Mouse (Mus musculus) left cerebral cortex, postnatal 25 days (tissue): ENCODE data around the gene Nup205. TPM values are rescaled to one million over a fixed set of nuclear protein-coding genes. Genes with fewer than 3 reads are reported as not detected.
A peak's percentile ranks its signal among the peaks of the same experiment; 100 is the strongest.
"Not testable (repeated sequence)": the region's sequence is repeated elsewhere in the genome, so short reads cannot be mapped to it uniquely, and the experiment has no call there.

Source experiments
- DNase-seq, 2 experiments: peaks; one replicate each; pipeline ENCODE4 v3.0.0; 2022; ENCODE audit warnings: low spot score in 2 of 2, mixed read lengths in 1 of 2
- intact Hi-C: fragments of 180-260 bp; cut with DNase I; formaldehyde crosslinking; loops from one replicate; pipeline ENCODE4 v1.15.1; 2025
- total RNA-seq, 2 experiments: library from RNA; stranded (reverse); gene quantifications; 2 replicates each; pipeline ENCODE4 v1.2.3; 2021

The Nup205 gene
- 10 to 100 TPM; 24.4 to 27.1 TPM for total RNA-seq

GRCm38 (mm10) chr6:35176979-35177649 is at the start of gene Nup205:
Gene Nup205, plus strand, starts transcription at chr6:35177421.
- peak; percentile 90 for DNase-seq
- intact Hi-C loops = loop anchor here (1.0 kb wide), 1 partner anchor 44 kb away; the partner anchor contains the start of gene Cnot4

DNA sequence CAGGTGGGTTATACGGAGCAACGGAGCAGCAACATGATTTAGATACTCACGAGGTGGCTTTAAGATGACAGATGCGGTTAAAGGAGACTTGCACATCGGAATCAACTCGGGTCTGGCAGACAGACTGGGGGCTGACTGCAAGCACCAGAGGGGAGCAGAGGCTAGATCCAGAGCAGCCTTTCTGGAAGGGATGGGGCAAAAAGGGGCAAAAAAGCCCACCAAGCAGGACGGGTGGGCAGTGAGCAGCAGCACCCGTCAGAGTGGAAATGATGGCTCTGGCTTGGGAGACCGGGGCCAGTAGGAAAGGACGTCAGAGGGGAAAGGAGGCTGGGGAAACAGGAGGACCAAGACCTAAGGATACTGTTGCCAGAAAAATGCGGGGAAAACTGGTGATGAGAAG is 44.4 kb upstream of the Nup205 start:
- intact Hi-C loops = loop anchor here (1.0 to 5.0 kb wide), 2 partner anchors 44 to 136 kb away; partner anchors contain the start of gene Nup205
- DNase-seq = peak in 1 of 2 experiments; percentile 28

DNA sequence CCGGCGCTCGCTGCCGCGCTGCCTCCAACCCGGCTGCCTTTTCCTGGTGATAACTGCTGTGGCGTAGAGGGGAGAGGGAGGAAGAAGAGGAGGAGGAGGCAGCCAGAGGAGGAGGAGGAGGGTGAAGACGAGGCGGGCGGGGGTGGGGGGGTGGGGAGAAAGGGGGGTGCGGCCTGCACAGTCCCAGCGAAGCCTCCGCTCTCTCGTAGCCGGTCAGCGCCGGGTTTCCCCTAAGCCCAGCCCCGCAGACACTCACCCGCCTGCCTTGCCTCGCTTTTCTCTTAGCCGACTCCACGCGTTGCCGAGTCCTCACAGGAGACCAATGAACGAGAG is 44.0 kb upstream of the Nup205 start:
- intact Hi-C loops = loop anchor here (1.0 to 5.0 kb wide), 2 partner anchors 44 to 136 kb away; partner anchors contain the start of gene Nup205
- DNase-seq = no peak

GRCm38 (mm10) chr6:35133579-35134488 is 43.4 kb upstream of the Nup205 start, which contains the start of gene Cnot4:
Gene Cnot4, minus strand, starts transcription at chr6:35133724.
- intact Hi-C loops = loop anchor here (1.0 to 5.0 kb wide), 2 partner anchors 43 to 137 kb away; partner anchors contain the start of gene Nup205
- DNase-seq = peak; percentile 98 to 100

- intact Hi-C loops = loop anchor here (5.0 kb wide), 1 partner anchor 138 kb away; no protein-coding TSS in a partner anchor
- no peak for DNase-seq
These were observed 42.4 kb upstream of the Nup205 start for GRCm38 (mm10) chr6:35134844-35135243.

DNA sequence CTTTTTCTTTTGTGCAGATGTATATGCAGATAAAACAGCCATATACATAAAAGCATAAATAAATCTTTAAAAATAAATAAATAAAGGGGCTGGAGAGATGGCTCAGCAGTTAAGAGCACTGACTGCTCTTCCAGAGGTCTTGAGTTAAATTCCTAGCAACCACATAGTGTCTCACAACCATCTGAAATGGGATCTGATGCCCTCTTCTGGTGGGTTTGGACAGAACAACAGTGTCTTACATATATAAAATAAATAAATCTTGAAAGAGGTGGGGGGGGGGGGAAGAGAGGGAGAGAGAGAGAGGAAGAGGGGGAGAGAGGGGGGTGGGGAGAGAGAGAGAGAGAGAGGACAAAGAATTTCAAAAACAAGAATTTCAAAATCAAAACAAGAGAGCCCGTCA is 36.9 kb upstream of the Nup205 start:
- intact Hi-C loops = no loop called here
- DNase-seq = no peak

DNA sequence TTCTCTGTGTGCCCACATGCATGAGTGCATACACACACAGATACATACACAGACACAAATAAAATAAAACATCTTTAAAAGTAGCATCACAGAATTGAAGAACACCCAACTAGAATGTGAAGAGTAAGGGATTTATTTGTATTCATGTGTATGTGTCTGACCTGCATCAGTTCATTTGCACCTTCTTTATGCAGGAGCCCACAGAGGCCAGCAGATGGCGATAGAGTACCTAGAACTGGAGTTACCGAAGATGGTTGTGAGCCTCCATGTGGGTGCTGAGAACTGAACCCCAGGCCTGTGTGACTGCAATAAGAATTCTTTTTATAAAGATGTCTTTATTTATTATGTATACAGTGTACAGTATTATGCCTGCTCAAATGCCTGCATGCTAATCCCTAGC is 31.7 kb upstream of the Nup205 start:
- intact Hi-C loops = no loop called here
- DNase-seq = no peak

DNA sequence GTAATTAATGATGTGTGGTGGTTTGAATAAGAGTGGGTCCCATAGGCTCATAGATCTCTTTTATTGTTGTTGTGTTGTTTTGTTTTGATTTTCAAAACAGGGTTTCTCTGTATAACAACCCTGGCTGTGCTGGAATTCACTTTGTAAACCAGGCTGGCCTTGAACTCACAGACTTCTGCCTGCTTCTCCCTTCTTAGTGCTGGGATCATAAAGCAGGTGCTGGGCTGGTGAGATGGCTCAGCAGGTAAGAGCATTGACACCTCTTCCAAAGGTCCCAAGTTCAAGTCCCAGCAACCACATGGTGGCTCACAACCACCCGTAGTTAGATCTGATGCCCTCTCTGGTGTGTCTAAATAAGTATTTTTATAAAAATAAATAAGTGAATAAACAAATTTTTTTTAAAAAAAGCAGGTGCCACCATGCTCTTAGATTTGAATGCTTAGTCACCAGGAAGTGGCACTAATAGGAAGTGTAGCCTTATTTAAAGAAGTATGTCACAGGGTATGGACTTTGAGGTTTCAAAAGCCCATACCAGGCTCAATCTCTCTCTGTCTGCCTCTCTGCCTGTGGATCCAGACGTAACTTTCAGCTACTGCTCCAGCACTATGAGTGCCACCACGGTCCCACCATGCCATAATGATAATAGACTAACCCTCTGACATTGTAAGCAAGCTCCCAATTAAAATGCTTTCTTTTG is 29.3 kb upstream of the Nup205 start:
- intact Hi-C loops = no loop called here
- DNase-seq = no peak

DNA sequence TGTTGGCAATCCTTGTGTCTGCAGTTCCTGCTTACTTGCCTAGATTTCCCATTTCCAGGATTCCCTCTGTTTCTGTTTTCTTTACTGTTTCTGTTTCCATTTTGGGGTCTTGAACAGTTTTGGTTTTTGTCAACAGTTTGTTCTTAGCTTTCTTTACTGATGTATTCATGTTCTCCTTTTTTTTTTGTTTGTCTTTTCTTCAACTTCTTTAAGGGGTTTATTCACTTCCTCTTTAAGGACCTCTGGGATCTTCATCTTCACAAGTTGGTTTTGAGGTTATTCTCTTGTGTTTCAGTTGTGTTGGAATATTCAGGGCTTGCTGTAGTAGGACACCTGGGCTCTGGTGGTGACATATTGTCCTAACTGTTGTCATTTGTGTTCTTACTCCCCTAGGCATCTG is 22.7 kb upstream of the Nup205 start:
- no peak for DNase-seq
- intact Hi-C loops = no loop called here

- intact Hi-C loops = no loop called here
- DNase-seq = no peak
These were observed 8.0 kb upstream of the Nup205 start for GRCm38 (mm10) chr6:35169250-35169649.

- not testable (repeated sequence) for DNase-seq
These were observed 5.2 kb upstream of the Nup205 start for GRCm38 (mm10) chr6:35172028-35172427.

GRCm38 (mm10) chr6:35173181-35173580 is 4.0 kb upstream of the Nup205 start:
- intact Hi-C loops = no loop called here

More at GRCm38 (mm10) chr6:35172028-35172427, 5.2 kb upstream of the Nup205 start:
- intact Hi-C loops = not testable (repeated sequence)

GRCm38 (mm10) chr6:35177650-35178272 is 540 bp downstream of the Nup205 start:
- DNase-seq = no peak
- intact Hi-C loops = loop anchor here (1.0 kb wide), 1 partner anchor 44 kb away; the partner anchor contains the start of gene Cnot4

More at GRCm38 (mm10) chr6:35173181-35173580, 4.0 kb upstream of the Nup205 start:
- DNase-seq = no peak

- DNase-seq, intact Hi-C loops: not testable (repeated sequence)
These were observed 2.1 kb downstream of the Nup205 start for GRCm38 (mm10) chr6:35179299-35179698.

DNA sequence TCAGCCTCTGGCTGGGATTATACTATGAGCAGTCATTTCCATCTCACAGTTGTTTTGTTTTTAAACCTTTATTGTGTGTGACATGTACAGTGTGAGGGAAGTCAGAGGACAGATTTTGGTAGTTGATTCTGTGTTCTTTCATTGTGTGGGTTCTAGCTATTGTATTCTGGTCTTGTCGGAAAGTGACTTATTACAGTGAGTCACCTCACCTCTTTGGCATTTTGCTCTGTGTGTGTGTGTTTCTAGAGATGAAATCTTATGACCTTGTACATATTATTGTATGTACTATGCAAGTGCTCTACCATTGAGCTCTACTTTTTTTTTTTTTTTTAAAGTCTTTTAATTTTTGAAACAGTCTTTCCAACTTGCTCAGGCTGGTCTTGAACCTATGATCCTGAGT is 7.6 kb downstream of the Nup205 start:
- no peak for DNase-seq
- intact Hi-C loops = no loop called here

DNA sequence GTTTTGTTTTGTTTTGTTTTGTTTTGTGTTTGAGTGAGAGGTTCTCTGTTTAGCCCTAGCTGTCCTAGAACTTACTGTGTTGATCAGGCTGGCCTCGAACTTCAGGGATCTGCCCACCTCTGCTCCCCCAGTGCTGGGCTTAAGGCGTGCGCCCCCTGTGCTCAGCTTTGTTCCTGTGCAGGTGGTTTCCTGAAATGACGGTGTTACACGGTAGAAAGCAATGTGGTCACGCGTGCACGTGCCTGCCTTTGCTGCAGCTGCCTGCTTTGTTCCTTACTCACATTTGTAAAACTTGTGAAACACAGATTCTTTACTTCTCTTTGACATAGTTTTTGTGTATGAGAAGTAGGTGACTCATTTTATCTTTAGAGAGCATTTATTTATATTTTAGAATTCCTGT is 14.0 kb downstream of the Nup205 start:
- no peak for DNase-seq
- intact Hi-C loops = no loop called here

DNA sequence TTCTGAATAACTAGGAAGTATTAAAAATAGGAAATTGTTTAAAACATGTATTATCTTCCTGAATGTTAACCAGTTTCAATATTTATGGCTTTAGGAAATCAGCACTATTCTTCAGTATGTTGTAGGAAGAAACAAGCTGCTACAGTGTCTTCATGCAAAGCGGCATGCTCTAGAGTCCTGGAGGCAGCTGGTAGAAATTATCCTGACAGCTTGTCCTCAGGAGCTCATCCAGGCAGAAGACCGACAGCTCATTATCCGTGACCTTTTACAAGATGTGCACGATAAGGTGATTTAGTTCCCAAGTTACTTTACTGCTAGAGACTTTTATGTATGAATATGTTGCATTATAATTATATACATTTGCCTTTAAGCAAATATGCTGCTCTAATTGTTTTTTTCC is 48.5 kb downstream of the Nup205 start:
- no peak for DNase-seq

GRCm38 (mm10) chr6:35229415-35229814 is 52.2 kb downstream of the Nup205 start:
- intact Hi-C loops = no loop called here
- no peak for DNase-seq

More for the DNA sequence above, 48.5 kb downstream of the Nup205 start:
- intact Hi-C loops = no loop called here

- intact Hi-C loops = no loop called here
- DNase-seq = no peak
These were observed 59.0 kb downstream of the Nup205 start for GRCm38 (mm10) chr6:35236108-35236785.
